11 mouse cellular contexts compared by ENCODE assay signal in genomic region chr4:139993111-139993755, GRCm38 (mm10). TPM values are rescaled to one million over a fixed set of nuclear protein-coding genes. Genes with fewer than 3 reads are reported as not detected.
DNase-seq lines count a peak whose midpoint lies in the region; ATAC-seq and TF ChIP-seq lines count a peak whose summit lies in the region.
"Had no signal": no experiment of that assay in that cellular context is flagged by ENCODE, and none has a peak within 500 bp of the region (broad histone marks: within the 10 kb centered on the region; RNA-seq: fewer than 3 reads in every experiment).

No protein-coding gene starts in this region.

- TF ChIP-seq POLR2A in ES-Bruce4 (IDR thresholded peaks at IDR 0.05; ENCODE audit: insufficient read depth, low read length), result no peak

- 0 out of 2 replicates have a peak, but pooled peaks cover 3% of the 10 kb centered on the region for H3K4me1 ChIP-seq in kidney, embryonic 15.5 days
- H3K4me1 ChIP-seq in ES-Bruce4 (ENCODE audit: control insufficient read depth, insufficient read depth, low read length), result no peaks in the 10 kb centered on the region
- H3K4me1 ChIP-seq in hindbrain, embryonic 12.5 days, result peaks cover 22% of the 10 kb centered on the region

- no peak for DNase-seq in kidney, adult 11 months
- peak; percentile 69 for DNase-seq in embryo, embryonic 11 days
- no peak for DNase-seq in gastrocnemius, postnatal 25 days
- no peak for DNase-seq in layer of hippocampus, postnatal 10 days (ENCODE audit: low spot score in 2 of 2)
- no peak for DNase-seq in frontal cortex, postnatal 10 days (ENCODE audit: low spot score in 2 of 2)
- DNase-seq: gastrocnemius, postnatal 10 days; kidney, postnatal 36 days had no signal

- H3K27ac ChIP-seq in kidney, embryonic 15.5 days, result no peak overlapping the region
- H3K27ac ChIP-seq in ES-Bruce4 (ENCODE audit: insufficient read depth, low read length), result no peak overlapping the region
- H3K27ac ChIP-seq in hindbrain, embryonic 12.5 days, result peak overlapping the region; percentile 81

- no peaks in the 10 kb centered on the region for H3K9me3 ChIP-seq in kidney, embryonic 15.5 days (replicated peaks)
- peaks cover 5% of the 10 kb centered on the region for H3K9me3 ChIP-seq in ES-Bruce4 (replicated peaks; ENCODE audit: control insufficient read depth, insufficient read depth, low read length, poor library complexity, severe bottlenecking)
- H3K9me3 ChIP-seq in hindbrain, embryonic 12.5 days (replicated peaks), result no peaks in the 10 kb centered on the region

- H3K4me3 ChIP-seq in kidney, embryonic 15.5 days (replicated peaks), result no peak overlapping the region
- H3K4me3 ChIP-seq in ES-Bruce4 (ENCODE audit: low read depth, low read length), result peak overlapping the region; percentile 19
- no peak overlapping the region for H3K4me3 ChIP-seq in hindbrain, embryonic 12.5 days
- H3K4me3 ChIP-seq: myocyte had no signal

- no peak for ATAC-seq in kidney, embryonic 15.5 days (replicated peaks; ENCODE audit: low FRiP score)
- ATAC-seq in hindbrain, embryonic 12.5 days (ENCODE audit: low FRiP score), result peak; percentile 68

- H3K9ac ChIP-seq in kidney, embryonic 15.5 days, result no peak overlapping the region
- H3K9ac ChIP-seq in ES-Bruce4 (ENCODE audit: low read depth, poor library complexity, severe bottlenecking), result no peak overlapping the region
- 0 out of 2 replicates have a peak overlapping the region, but pooled peaks have one; percentile 35 for H3K9ac ChIP-seq in hindbrain, embryonic 12.5 days

- 0 out of 2 replicates have a peak overlapping the region, but pooled peaks have one; percentile 14 for H3K4me2 ChIP-seq in kidney, embryonic 15.5 days
- peak overlapping the region; percentile 24 for H3K4me2 ChIP-seq in hindbrain, embryonic 12.5 days (replicated peaks)

- H3K27me3 ChIP-seq in kidney, embryonic 15.5 days, result peaks cover 3% of the 10 kb centered on the region; the same call in 1 of the 2 replicates
- H3K27me3 ChIP-seq in ES-Bruce4 (ENCODE audit: control insufficient read depth, insufficient read depth, low read length, poor library complexity, severe bottlenecking), result no peaks in the 10 kb centered on the region
- H3K27me3 ChIP-seq in hindbrain, embryonic 12.5 days, result peaks cover 6% of the 10 kb centered on the region

- no peaks in the 10 kb centered on the region for H3K36me3 ChIP-seq in kidney, embryonic 15.5 days
- H3K36me3 ChIP-seq in ES-Bruce4 (ENCODE audit: control insufficient read depth, insufficient read depth, low read length, poor library complexity, severe bottlenecking), result no peaks in the 10 kb centered on the region
- H3K36me3 ChIP-seq in hindbrain, embryonic 12.5 days, result no peaks in the 10 kb centered on the region

- WGBS in kidney, embryonic 15.5 days, result 18% methylated on average over 10 of the region's 16 CpGs
- WGBS in hindbrain, embryonic 12.5 days, result 13% methylated on average over 7 of the region's 16 CpGs

- no peak for TF ChIP-seq EP300 in ES-Bruce4 (IDR thresholded peaks at IDR 0.05; ENCODE audit: insufficient read depth, low read depth, low read length)

- no peak for TF ChIP-seq CTCF in ES-Bruce4 (IDR thresholded peaks at IDR 0.05; ENCODE audit: low read depth, low read length)

RNA-seq across cellular contexts. Expression of gene Klhdc7a, which starts 25.4 kb away (rescaled TPM):
- polyA plus RNA-seq in kidney, embryonic 15.5 days (2015; fragmentation: Nextera tagmentation; extraction: Ambion mirVana), result 5.8 and 6.5 TPM in 2 replicates
- polyA plus RNA-seq in ES-Bruce4 (2011; ENCODE audit: insufficient read depth, insufficient read length, low read depth, missing spikeins), result 1.3 and 1.6 TPM in 2 replicates
- polyA plus RNA-seq in hindbrain, embryonic 12.5 days (2016; fragmentation: Nextera tagmentation; extraction: Ambion mirVana), result 0.38 and 0.59 TPM in 2 replicates
- total RNA-seq in gastrocnemius, postnatal 25 days (2021), result 1 to 10 TPM in 1 of 2 experiments, under 1 TPM in 1; 0.05 to 1.7 TPM
- 1 to 10 TPM; 1.1 to 1.4 TPM for total RNA-seq in layer of hippocampus, postnatal 10 days (2021)
- polyA plus RNA-seq: myocyte had no signal
